Mouse (Mus musculus) adrenal gland, postnatal 10 days (tissue): Measurements from ENCODE around the gene Epb41. TPM values are rescaled to one million over a fixed set of nuclear protein-coding genes. Genes with fewer than 3 reads are reported as not detected.
A peak's percentile ranks its signal among the peaks of the same experiment; 100 is the strongest.

Experiments used
- DNase-seq: peaks from one replicate; pipeline ENCODE4 v3.0.0; 2021; ENCODE audit warnings: mixed read lengths
- long read RNA-seq, 2 experiments: library from polyadenylated mRNA; stranded (forward); transcript quantifications; one replicate each; pipeline ENCODE4 v2.0.0; 2021
- total RNA-seq, 2 experiments: library from RNA; stranded (reverse); gene quantifications; 2 replicates each; pipeline ENCODE4 v1.2.3; 2021

Epb41 gene
- total RNA-seq, result 10 to 100 TPM; 77.8 to 79.6 TPM
- long read RNA-seq, experiment 1, full-length matches to known transcripts, result 3 of 22 reads
- long read RNA-seq, experiment 1, partial matches to known transcripts, result 5 of 22 reads
- long read RNA-seq, experiment 1, other reads (novel, unspliced or antisense), result 14 of 22 reads
- long read RNA-seq, experiment 2, full-length matches to known transcripts, result 6 of 20 reads
- long read RNA-seq, experiment 2, partial matches to known transcripts, result 1 of 20 reads
- long read RNA-seq, experiment 2, other reads (novel, unspliced or antisense), result 13 of 20 reads

DNA sequence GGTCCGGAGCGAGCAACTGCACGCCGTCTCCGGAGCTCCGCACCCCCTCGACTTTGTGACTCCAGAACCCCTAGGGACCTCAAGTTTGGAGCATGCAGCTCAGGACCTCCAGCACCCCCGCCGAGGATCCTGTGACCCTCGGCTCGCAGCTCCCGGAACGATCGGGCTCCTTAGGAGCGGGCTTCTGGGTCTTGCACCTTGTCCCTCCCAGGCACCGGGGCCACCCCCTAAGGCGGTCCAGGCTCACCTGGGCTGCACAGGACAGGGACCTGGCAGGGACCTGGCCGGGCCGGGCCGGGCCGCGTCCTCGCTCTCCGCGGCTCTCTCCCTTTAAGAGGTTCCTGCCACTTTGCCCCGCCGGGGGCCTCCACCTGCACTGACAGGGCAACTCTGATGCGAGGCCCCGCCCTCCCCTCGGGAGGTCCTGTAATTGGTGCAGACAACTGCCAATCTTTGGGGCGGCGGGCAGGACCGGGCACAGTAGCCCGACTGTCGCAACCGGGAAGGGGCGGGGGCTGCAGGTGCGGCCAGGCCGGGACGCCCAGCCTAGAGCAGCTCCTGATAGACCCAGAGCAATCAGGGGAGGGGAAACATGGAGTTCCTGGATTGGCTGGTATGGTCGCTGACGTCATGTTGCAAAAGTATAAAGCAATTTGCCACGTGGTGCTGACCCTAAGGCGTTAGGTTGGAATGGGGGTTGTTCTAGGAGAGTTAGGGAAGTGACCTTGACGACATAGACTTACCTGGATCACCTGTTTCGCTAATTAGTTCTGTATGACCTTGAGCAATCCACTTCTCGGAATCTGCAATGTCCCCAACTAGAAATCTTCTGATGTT is at the start of gene Epb41:
Gene Epb41 (minus strand): TSS at position 389 of the 837 bp plus-strand sequence.
- DNase-seq, result peak; percentile 99

DNA sequence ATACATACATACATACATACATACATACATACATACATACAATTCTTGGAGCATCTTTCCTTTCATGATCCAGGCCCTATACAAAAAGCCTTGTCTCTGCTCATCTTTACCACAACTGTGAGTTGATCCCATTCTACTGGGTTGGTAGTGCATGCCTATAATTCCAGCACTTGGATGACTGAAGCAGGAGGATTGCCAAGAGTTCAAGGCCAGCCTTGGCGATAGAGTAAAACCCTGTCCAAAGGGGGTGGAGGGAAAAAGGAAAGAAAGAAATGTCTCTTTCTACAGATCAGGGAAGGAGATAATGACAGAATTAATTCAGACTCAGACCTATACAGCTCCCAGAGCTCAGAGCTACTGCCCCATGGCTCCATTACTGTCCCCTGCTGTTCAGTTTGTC is 48.0 kb upstream of the Epb41 start:
- DNase-seq, result peak; percentile 36

DNA sequence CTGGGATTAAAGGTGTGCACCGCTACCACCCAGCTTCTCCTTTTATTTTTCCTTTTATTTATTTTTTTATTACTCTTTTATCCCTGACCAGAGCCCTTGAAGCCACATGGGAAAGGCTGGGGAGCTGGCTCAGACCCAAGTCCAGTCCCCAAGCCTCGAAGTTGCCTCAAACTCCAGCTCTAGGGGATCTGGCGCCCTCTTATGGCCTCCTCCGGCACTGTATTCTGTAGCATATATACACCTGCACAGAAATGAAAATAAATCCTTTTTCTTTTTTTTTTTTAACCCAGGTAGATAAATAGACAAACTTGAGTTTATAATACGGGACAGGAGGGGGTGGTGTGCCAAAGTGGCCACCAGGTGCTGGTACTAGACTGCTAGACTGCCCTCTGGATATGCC is 46.6 kb upstream of the Epb41 start:
- peak; percentile 18 for DNase-seq

DNA sequence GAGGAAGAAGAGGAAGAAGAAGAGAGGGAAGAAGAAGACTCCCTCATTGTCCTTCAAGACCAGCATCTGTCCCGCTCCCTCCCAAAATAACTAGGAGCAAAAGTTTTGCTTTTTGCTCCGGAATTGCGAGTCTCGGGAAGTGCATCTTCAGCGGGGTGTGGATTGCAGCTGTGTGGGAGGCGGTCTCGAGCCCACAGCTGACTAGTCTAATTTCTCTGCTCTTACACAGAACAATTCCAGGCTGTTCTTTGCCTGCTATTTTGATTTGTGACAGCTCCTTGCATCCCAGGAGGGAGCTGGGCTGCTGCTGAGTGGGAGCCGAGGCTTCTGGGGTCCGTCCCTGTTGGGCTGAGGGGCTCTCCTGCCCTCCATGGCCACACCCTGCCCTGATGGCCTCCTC is 44.4 kb upstream of the Epb41 start:
- DNase-seq, result no peak

DNA sequence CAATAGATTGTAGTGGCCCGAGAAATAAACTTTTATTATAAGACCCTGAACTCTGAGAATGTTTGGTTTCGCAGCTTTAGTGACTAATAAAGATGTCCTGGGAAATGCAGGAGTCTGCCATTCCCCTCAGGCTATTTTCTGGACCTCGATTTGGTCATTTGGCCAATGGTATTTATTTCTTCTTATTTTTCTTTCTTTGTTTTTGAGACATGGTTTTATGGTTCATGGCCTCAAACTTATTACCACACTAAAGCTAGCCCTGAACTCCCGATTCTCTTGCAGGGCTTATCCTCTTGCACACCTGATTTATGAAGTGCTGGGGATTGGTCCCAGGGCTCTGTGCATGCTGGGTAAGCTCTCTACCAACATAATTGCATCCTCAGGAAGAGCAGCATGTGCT is 41.2 kb upstream of the Epb41 start:
- DNase-seq, result no peak

DNA sequence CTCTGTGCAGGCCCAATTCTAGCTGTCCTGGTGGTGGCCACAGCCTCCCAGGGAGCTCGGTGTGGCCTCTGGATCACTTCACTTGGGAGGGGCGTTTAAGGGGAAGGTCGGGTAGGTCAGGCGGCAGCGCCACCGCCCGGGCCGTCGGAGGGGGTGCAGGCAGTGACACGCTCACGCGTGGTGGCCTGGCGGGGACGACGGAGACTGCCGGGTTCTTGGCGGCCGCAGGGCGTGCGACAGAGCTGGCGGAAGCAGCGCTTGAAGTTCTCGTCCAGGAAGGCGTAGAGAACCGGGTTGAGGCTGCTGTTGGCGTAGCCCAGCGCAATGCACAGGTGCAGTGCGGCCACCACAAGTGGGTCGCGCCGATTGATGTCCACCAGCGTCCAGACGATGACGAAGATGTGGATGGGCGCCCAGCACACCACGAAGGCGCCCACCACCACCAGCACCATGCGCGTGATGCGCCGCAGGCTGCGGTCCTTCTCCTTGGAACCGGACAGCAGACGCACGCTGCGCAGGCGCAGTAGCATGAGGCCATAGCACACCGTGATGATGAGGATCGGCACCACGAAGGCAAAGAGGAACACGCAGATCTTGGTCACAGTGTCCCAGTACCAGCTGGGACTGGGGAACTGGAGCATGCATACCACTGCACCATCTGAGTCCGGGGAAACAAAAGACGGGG is 38.4 kb upstream of the Epb41 start:
- no peak for DNase-seq

DNA sequence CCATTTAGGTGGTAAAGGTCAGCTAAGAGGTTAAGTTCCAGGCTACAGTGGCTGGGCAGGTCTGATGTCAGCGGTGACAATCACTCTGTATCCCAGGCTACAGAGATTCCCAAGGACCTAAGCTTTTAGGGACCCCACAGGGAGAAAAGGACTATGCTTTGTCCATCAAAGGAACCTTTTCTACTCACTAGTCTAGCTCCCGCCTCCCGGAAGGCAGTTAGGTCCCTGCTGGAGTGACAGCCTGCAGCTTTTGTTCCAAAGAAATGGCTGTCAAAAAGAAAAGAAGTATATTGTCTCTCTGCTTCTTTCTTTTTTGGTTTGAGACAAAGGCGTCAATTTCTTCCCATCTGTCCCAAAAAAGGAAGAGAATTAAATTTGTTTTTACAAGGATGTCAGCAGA is 36.1 kb upstream of the Epb41 start:
- no peak for DNase-seq

DNA sequence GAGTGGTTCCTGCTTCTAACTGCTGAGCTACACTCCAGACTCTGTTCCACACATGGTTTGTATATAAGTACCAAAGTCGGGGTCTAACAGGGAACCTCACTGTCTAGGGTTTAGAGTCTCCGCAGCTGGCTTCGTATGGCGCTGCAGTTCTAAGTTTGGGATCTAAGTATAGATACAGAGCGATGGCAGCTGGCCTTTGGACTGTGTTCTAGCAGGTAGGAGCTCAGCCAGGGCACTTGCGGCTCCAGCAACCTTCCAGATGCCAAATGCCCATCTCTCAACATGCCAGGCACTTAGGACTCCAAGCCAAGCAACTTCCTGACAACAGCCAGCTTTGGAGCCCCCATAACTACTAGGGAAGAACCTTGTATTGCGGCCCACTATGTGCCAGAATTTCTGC is 33.1 kb upstream of the Epb41 start:
- no peak for DNase-seq

DNA sequence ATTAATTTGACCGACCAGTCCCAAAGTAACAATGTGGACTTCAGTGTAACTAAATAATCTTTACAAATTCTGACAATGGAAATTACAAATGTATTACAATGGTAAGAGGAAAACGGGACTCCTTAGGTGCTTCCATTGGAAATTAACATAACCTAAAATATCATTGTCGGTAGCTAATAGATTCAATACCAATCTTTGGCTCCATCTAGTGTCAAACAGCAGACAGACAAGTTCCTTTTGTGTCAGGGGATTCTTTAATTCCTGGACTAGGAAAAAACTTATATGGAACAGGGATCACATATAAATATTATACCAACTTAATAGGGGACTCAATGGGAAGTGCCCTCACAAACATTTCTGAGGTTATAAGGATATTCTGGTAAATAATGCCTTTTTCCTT is 26.0 kb upstream of the Epb41 start:
- DNase-seq, result no peak

DNA sequence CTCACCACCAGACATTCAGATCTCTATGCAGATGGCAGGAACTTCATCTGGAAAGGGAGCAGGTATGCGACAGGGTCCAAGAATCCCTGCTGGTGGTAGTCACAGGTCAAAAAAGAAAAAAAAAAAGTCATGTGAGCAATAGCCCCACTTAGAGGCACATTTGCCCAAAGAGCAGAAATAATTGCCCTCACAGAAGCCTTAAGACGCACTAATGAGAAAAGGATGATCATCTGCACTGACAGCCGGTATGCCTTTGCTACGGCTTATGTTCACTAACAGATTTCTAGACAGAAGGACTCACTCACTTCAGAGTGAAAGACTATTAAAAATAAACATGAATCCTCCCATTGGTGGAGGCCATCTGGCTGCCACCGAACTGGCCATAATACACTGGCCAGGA is 24.4 kb upstream of the Epb41 start:
- DNase-seq, result no peak

DNA sequence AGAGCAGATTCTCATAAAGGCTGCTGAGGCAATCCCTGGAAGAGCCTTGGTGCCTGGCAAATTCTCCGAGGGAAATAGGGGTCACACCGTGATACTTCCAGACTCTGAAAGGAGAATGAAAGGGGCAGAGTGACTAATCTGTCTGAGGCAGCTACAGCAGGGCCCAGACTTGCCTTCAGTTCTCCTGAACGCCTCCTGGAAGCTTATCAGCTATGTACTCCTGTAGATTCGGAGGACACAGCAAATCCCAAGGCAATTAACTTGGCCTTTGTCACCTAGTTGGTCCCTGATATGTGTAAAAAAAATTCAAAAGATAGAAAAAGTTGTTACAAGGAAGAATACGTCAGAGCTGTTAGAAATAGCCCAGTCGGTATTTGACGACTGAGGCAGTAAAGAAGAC is 19.9 kb upstream of the Epb41 start:
- no peak for DNase-seq

DNA sequence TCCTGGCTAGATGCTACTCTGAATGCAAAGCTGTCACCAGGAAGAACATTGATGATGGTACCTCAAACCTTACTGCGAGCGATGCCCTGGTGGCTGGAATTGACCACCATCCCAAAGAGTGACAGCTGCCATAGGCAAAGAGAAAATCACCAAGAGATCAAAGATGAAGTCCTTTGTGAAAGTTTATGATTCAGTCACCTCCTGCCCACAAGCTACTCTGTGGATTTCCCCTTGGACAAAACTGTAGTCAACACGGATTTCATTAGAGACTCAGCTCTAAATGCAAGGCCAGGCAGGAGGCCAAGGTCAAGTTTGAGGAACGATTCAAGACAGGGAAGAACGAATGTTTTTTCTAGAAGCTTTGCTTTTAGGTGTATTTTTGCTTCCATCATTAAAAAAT is 18.8 kb upstream of the Epb41 start:
- DNase-seq, result peak; percentile 15

DNA sequence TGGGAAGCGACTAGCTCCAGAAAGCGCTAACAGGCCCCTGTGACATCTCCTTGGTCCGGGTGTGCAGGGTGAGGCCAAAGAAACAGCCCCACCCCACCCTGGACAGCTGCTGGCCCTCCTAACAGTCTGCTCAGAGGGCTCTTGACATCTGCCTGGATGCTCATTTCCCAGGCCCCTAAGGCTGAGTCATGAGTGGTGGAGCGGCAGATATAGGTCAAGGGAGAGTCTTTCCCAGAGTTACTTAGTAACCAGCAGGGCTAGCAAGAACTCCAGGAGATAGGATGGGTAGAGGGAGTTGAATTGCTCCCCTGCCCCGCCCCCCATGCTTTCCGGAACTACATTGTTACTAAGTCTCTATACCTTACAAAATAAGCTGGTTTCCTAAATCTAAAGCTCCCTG is 18.0 kb upstream of the Epb41 start:
- peak; percentile 10 for DNase-seq

DNA sequence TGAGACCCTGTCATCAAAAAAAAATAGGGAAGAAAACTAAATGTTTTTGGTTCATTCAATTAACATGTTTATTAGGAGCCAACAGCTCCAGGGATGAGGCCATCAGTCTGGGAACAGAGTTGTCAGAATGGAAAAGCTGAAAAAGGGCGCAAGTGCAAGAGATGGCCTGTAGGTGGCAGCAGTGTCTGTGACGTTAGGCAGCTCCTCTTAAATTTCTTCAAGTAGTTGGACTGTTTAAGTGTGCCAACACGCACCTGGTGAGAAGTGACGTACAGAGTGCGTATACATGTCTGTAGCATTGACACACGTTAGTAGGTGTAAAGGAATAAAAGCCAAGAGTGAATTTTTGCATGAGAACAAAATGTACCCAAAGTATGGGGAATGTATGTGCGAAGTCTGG is 13.8 kb upstream of the Epb41 start:
- peak; percentile 68 for DNase-seq

DNA sequence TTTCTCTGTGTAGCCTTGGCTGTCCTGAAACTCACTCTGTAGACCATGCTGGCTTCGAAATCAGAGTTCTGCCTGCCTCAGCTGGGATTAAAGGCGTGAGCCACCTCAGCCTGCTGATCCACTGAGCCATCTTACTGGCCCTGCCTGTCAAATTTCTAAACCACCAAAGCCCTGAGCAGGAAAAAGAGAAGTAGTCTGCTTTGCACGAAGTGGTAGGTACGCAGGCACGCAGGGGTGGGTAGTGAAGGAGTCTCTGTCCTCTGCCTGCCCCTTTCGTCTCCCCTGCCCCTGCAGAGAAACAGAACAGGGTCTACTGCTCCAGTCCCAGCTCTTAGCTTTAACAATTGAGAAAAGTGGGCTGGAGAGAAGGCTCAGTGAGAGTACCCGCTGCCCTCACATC is 10.0 kb upstream of the Epb41 start:
- DNase-seq, result no peak

DNA sequence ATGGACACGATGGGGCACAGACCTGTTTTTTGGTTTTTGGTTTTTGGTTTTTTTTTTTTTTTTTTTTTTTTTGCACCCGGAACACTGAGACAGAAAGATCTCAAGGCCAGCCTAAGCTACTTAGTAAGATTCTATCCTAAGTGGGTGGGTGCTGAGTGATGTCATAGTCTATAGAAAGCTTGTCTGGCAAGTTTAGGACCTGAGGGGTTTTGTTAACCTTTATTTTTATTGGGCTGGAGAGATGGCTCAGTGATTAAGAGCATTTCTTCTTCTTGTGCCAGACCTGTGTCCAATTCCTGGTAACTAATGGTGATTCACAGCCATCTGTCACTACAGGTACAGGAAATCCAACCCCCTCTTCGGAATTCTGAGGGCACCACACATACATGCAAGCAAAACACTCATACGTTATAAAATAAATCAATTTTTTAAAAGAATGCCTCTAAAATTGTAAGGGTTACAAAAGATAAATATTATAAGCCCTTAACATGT is 5.4 kb upstream of the Epb41 start:
- no peak for DNase-seq

DNA sequence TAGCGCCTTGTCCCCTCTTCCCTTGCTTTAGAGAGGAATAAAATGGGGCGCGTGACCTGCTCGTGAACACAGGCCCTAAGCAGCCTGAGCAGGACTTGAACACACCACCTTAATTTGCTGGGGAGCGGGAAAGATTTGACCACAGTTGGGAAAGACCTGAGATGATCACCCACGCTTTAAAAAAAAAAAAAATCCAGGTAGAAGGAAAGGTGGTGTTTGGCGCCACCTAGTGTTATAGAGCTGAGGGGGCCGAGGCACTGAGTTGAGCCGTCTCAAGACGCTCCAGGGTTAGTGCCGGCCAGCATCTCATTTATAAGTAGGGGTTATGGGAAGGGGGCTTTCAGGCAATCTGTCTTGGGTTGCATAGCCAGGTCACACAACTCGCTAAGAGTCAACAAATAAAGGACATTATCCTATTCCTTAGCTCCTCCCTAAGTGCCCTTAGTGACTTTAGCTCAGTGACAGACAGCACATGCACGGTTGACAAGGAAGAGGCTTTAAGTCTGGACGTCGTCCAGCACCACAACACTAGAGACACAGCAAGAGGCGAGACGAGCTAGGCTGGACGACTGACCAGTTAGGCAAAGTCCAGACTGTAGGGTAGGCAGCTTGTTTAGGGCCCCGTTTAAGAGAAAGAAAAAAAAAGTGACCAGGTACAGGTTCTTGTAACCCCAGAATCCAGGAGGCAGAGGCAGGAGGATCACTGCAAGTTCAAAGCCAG is 4.6 kb upstream of the Epb41 start:
- DNase-seq, result peak; percentile 80

DNA sequence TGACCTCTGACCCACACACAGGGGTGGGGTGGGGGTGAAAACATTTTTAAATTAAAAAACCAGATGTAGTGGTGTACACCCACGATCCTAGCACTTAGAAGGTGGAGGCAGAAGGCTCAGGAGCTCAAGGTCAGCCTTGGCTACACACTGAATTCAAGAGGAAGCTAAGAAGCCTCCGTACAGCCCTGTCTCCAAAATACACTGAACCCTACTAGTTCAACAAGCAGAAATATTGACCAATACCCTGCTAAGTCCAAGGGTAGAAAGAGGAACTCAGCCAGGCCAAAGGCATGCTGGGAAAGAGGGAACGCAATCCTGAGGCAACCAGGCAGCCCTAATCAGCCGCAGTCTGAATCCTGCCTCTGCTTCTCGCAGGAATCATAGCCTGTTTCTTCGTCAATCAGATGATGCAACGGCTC is 3.2 kb upstream of the Epb41 start:
- peak; percentile 56 for DNase-seq

DNA sequence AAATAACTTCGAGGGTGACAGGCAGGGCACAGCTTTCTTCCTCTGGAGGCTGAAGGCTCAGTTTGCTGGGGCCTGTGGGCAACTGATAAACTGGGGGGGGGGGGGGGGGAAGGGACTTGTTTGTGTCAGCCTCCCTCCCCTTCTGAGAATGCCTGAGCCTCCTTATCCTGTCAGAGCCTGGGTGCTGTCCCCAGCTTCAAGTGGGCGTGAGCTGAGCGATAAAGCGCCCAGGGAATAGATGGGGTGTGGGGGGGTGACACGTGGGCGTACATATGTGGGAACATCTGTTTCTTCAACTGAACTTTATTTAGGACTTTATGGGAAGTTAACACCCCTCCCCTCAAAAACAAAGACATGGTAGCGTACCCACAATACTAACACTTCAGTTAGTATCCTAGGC is 2.3 kb upstream of the Epb41 start:
- no peak for DNase-seq

DNA sequence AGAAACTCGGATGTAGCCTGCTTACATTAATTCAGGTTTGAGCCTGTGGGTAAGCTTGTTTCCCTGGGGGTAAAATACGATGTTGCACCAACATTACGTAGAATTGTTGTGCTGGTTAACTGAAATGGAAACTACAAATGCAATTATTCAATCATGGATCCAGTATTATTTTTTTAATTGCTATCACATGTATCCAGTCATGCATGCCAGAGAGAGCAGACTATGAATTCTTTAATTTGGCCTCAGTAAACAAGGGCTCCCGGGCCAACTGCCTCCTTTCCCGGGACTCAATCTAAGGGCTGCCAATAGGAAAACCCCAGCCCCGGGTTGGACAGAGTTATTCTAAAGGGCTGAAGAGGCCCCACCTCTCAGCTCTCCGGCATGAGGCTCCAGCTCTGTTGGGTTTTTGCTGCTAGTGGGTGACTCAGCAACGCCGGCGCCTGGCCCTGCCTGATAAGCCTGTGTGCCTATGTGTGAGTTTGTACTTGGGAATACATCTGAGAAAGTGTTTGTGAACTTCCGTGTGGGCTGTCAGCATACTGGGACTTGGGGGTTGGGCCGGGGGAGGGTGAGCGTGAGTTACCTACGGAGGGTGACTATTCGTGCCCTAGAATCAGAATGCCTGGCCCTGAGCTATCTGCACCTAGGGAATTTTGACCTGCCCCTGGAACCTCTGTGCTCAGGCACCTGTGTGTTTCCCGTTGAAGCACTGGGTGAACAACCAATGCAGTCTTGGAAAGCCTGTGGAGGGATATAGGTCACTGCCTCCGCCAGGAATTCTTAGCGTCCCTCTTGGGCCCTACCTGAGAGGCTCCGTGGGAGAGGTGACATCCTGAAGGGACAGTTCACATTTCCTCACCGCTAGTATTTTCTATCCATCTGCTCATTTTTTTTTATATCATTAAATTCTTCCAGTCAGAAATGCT is 1.6 kb upstream of the Epb41 start:
- peak; percentile 65 for DNase-seq

DNA sequence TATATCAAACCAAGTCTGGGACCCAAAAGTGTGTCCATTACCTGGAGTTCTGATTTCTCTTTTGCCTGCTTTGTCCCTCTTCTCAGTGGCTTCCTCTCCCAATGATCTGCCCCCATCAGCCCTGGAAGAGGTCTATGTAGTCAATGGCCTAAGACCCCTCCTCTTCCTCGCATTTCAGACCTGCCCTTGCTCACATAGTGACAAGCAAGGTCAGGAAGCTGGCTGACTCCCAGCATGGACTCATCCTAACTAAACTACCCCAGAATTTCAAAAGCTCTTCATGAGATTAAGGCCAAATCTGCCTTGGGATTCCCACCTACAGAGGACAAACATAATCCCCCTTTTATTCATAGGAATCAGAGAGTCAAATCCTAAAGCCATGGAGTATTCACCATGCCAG is 675 bp upstream of the Epb41 start:
- peak; percentile 35 for DNase-seq
